Mouse (Mus musculus) cerebellum, adult 11 months (tissue): ENCODE results near the gene Flot1.
A peak's percentile ranks its signal among the peaks of the same experiment; 100 is the strongest.

Experiments used
- DNase-seq: peaks from one replicate; pipeline ENCODE4 v3.0.0; 2022

The Flot1 gene

GRCm38 (mm10) chr17:35812307-35812706, 10.7 kb upstream of the Flot1 start:
- no peak for DNase-seq

GRCm38 (mm10) chr17:35812736-35813135, 10.3 kb upstream of the Flot1 start:
- DNase-seq: no peak

GRCm38 (mm10) chr17:35813245-35813647, 9.8 kb upstream of the Flot1 start:
- no peak for DNase-seq

GRCm38 (mm10) chr17:35813653-35814052, 9.4 kb upstream of the Flot1 start:
- no peak for DNase-seq

- no peak for DNase-seq
Observed at GRCm38 (mm10) chr17:35814678-35815077, 8.4 kb upstream of the Flot1 start.

- DNase-seq: no peak
Observed at GRCm38 (mm10) chr17:35815836-35816235, 7.2 kb upstream of the Flot1 start.

GRCm38 (mm10) chr17:35816686-35817085, 6.3 kb upstream of the Flot1 start:
- DNase-seq: no peak

GRCm38 (mm10) chr17:35817226-35817625, 5.8 kb upstream of the Flot1 start:
- no peak for DNase-seq

GRCm38 (mm10) chr17:35820111-35820510, 2.9 kb upstream of the Flot1 start:
- DNase-seq: no peak

- peak; percentile 54 for DNase-seq
Observed at GRCm38 (mm10) chr17:35821439-35822430, 1.3 kb upstream of the Flot1 start, which contains the start of gene Ier3. TSS of gene Ier3 (plus strand) at chr17:35821684.

GRCm38 (mm10) chr17:35822564-35822963, 466 bp upstream of the Flot1 start:
- DNase-seq: no peak

GRCm38 (mm10) chr17:35824402-35824801, 1.4 kb downstream of the Flot1 start:
- DNase-seq: no peak

GRCm38 (mm10) chr17:35825109-35825850, 2.2 kb downstream of the Flot1 start:
- DNase-seq: no peak

- peak; percentile 81 for DNase-seq
Observed at GRCm38 (mm10) chr17:35829737-35830136, 6.7 kb downstream of the Flot1 start.

GRCm38 (mm10) chr17:35832400-35833238, 9.6 kb downstream of the Flot1 start:
- DNase-seq: no peak

- DNase-seq: no peak
Observed at GRCm38 (mm10) chr17:35833239-35833751, 10.3 kb downstream of the Flot1 start.

- DNase-seq: no peak
Observed at GRCm38 (mm10) chr17:35833894-35834293, 10.9 kb downstream of the Flot1 start.

GRCm38 (mm10) chr17:35834696-35835422, 11.8 kb downstream of the Flot1 start:
- no peak for DNase-seq

GRCm38 (mm10) chr17:35835424-35836140, 12.6 kb downstream of the Flot1 start:
- peak; percentile 42 for DNase-seq

- peak; percentile 85 for DNase-seq
Observed at GRCm38 (mm10) chr17:35836178-35836965, 13.3 kb downstream of the Flot1 start.
